Mouse (Mus musculus) bone marrow macrophage, adult 2 months (primary cell): ENCODE measurements at regions not wholly inside any gene's neighbourhood (a gene's known extent, or its start where the extent isn't known, plus 50 kb on each side); places are given as distances from the start of the nearest gene placed in this dataset.

Experiments used
- CTCF ChIP-seq: IDR thresholded peaks from 2 replicates; pipeline ENCODE4 v1.5.1; 2012; ENCODE audit warnings: low read depth, mild to moderate bottlenecking, low read length, moderate library complexity
- POLR2A ChIP-seq: IDR thresholded peaks from 2 replicates; pipeline ENCODE4 v1.6.1; 2012; ENCODE audit warnings: mild to moderate bottlenecking, low read depth, low read length, borderline replicate concordance

- TF ChIP-seq CTCF (no peak), POLR2A (no peak)
These were observed 1796.3 kb upstream of the Zeb2 start for GRCm38 (mm10) chr2:46913496-46913895.
